Mouse (Mus musculus) liver, postnatal 0 days (tissue): ENCODE measurements around the gene Noa1.

ENCODE experiments used
- CTCF ChIP-seq: sonication (generic); IDR thresholded peaks from 2 replicates; pipeline ENCODE4 v1.5.1; 2016; ENCODE audit warnings: antibody characterized with exemption, low read depth
- EP300 ChIP-seq: IDR thresholded peaks from 2 replicates; pipeline ENCODE4 v1.6.1; 2016; ENCODE audit warnings: antibody characterized with exemption, low read depth, mild to moderate bottlenecking

GRCm38 (mm10) chr5:77260141-77260540 is 49.7 kb downstream of the Noa1 start:
- TF ChIP-seq CTCF: no peak
- no peak for TF ChIP-seq EP300
